Mouse (Mus musculus): ENCODE results near the gene Dnajc4. TPM values are rescaled to one million over a fixed set of nuclear protein-coding genes. Genes with fewer than 3 reads are reported as not detected.

Gene Dnajc4
- polyA plus RNA-seq, 1 experiment from 2014 or later, result 23.3 TPM

GRCm38 (mm10) chr19:6979001-6979479, 13.3 kb downstream of the Dnajc4 start:
- peak overlapping the region; percentile 60 for H3K9ac ChIP-seq (replicated peaks; ENCODE audit: low read depth, low read length)
- peaks cover 42% of the 10 kb centered on the region for H3K4me1 ChIP-seq (replicated peaks; ENCODE audit: control insufficient read depth, insufficient read depth, low read length)
- peak overlapping the region; percentile 95 for H3K27ac ChIP-seq (ENCODE audit: low read length)
- WGBS, result 11% methylated on average over 11 of the region's 11 CpGs
- peak overlapping the region; percentile 80 for H3K4me3 ChIP-seq (replicated peaks; ENCODE audit: low read length)
- no peaks in the 10 kb centered on the region for H3K9me3 ChIP-seq (ENCODE audit: control insufficient read depth, low read length)
- no peaks in the 10 kb centered on the region for H3K27me3 ChIP-seq (replicated peaks; ENCODE audit: control insufficient read depth, insufficient read depth, low read length)
- no peak for ATAC-seq
- peaks cover 8% of the 10 kb centered on the region for H3K36me3 ChIP-seq (ENCODE audit: control insufficient read depth, insufficient read depth)
- peak overlapping the region; percentile 75 for H3K4me2 ChIP-seq (ENCODE audit: low read length)

DNA sequence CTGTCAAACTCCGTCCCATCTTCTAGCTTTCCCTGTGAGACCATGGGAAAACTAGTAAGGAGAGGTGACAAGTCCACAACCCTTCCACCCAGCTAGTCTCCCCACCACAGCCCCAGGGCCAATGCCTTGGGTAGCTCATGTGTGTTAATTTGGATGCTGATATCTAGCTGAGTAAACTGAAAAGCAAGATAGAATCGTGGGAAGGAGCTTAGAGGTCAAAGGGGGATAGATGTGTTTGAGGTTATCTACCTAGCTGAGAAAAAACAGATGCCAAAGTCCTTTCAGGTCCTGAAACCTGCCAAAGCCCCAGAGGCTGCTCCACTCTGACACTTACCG, 13.8 kb downstream of the Dnajc4 start:
- peak overlapping the region; percentile 60 for H3K9ac ChIP-seq (replicated peaks; ENCODE audit: low read depth, low read length)
- no peak for ATAC-seq
- peaks cover 43% of the 10 kb centered on the region for H3K4me1 ChIP-seq (replicated peaks; ENCODE audit: control insufficient read depth, insufficient read depth, low read length)
- peaks cover 8% of the 10 kb centered on the region for H3K36me3 ChIP-seq (ENCODE audit: control insufficient read depth, insufficient read depth)
- peak overlapping the region; percentile 95 for H3K27ac ChIP-seq (ENCODE audit: low read length)
- H3K27me3 ChIP-seq (replicated peaks; ENCODE audit: control insufficient read depth, insufficient read depth, low read length), result no peaks in the 10 kb centered on the region
- no peaks in the 10 kb centered on the region for H3K9me3 ChIP-seq (ENCODE audit: control insufficient read depth, low read length)
- peak overlapping the region; percentile 80 for H3K4me3 ChIP-seq (replicated peaks; ENCODE audit: low read length)
- H3K4me2 ChIP-seq (ENCODE audit: low read length), result peak overlapping the region; percentile 75
- 60% methylated on average over 3 of the region's 3 CpGs for WGBS

- Histone ChIP-seq H3K4me1 (replicated peaks; ENCODE audit: control insufficient read depth, insufficient read depth, low read length) (peaks cover 43% of the 10 kb centered on the region), H3K36me3 (ENCODE audit: control insufficient read depth, insufficient read depth) (peaks cover 6% of the 10 kb centered on the region), H3K27me3 (replicated peaks; ENCODE audit: control insufficient read depth, insufficient read depth, low read length) (no peaks in the 10 kb centered on the region), H3K4me2 (ENCODE audit: low read length) (peak overlapping the region; percentile 75; the same call in 1 of the 2 replicates), H3K4me3 (replicated peaks; ENCODE audit: low read length) (no peak overlapping the region), H3K9ac (replicated peaks; ENCODE audit: low read depth, low read length) (peak overlapping the region; percentile 30; the same call in 1 of the 2 replicates), H3K9me3 (ENCODE audit: control insufficient read depth, low read length) (no peaks in the 10 kb centered on the region), H3K27ac (ENCODE audit: low read length) (peak overlapping the region; percentile 34; the same call in 1 of the 2 replicates)
- no peak for ATAC-seq
- WGBS, result 70% methylated on average over 13 of the region's 13 CpGs
Observed at GRCm38 (mm10) chr19:6977759-6978638, 14.4 kb downstream of the Dnajc4 start.

DNA sequence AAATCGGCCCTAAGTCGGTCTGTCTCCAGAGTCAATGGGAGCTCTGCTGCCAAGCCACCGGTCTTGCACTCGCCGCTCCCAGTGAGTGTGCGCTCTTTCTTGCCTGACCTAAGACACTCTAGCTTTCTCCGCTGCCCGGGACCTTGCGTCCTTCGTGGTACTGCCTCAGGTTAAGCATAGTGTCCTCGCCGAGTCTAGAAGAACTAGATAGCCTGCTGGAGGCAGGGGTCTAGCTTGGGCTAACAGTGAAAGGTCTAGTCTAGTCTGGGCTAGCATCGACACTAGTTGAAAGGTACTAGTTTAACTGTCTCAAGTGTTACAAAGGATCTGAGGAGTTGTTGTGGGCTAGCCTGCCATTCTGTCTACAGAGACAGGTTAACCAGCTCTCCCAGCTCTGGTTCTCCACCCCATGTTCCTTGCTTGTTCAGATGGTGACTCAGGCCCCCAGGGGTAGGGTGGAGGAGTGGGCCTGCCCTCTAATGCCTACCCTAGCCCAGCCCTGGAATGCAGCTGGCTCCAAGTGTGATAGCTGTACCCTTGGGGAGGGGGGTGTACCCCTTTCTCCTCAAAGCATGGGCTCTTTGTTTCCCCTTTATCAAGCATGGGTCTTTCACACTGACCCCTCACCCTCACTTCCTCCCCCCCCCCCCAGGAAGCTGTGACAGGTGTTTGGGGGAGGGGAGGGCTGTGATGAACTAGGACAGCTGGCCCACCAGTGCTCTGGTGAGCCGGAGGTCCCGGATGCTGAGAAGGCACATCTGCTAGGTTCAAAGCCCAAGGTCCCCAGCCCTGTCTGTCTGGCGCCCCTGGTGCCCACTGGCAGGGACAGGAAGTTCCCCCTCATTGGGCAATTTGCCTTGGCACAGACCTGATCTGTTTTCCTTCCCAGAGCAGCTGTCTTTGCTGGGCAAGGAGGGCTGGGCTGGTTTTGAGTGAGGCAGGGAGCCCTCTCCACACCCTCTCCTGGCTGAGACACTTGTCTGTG, 16.5 kb downstream of the Dnajc4 start, which contains the start of gene Plcb3:
Gene Plcb3 (minus strand): TSS at position 934 of the 985 bp plus-strand sequence.
- Histone ChIP-seq H3K9me3 (ENCODE audit: control insufficient read depth, low read length) (no peaks in the 10 kb centered on the region), H3K27me3 (replicated peaks; ENCODE audit: control insufficient read depth, insufficient read depth, low read length) (no peaks in the 10 kb centered on the region), H3K9ac (replicated peaks; ENCODE audit: low read depth, low read length) (peak within 1 kb of the TSS; percentile 85), H3K4me1 (replicated peaks; ENCODE audit: control insufficient read depth, insufficient read depth, low read length) (peaks cover 38% of the 10 kb centered on the region), H3K36me3 (ENCODE audit: control insufficient read depth, insufficient read depth) (peaks cover 6% of the 10 kb centered on the region), H3K4me2 (ENCODE audit: low read length) (peak within 1 kb of the TSS; percentile 72), H3K4me3 (replicated peaks; ENCODE audit: low read length) (peak within 1 kb of the TSS; percentile 60), H3K27ac (ENCODE audit: low read length) (peak within 1 kb of the TSS; percentile 82)
- ATAC-seq, result peak; percentile 5
- WGBS, result 0% methylated on average over 16 of the region's 16 CpGs

DNA sequence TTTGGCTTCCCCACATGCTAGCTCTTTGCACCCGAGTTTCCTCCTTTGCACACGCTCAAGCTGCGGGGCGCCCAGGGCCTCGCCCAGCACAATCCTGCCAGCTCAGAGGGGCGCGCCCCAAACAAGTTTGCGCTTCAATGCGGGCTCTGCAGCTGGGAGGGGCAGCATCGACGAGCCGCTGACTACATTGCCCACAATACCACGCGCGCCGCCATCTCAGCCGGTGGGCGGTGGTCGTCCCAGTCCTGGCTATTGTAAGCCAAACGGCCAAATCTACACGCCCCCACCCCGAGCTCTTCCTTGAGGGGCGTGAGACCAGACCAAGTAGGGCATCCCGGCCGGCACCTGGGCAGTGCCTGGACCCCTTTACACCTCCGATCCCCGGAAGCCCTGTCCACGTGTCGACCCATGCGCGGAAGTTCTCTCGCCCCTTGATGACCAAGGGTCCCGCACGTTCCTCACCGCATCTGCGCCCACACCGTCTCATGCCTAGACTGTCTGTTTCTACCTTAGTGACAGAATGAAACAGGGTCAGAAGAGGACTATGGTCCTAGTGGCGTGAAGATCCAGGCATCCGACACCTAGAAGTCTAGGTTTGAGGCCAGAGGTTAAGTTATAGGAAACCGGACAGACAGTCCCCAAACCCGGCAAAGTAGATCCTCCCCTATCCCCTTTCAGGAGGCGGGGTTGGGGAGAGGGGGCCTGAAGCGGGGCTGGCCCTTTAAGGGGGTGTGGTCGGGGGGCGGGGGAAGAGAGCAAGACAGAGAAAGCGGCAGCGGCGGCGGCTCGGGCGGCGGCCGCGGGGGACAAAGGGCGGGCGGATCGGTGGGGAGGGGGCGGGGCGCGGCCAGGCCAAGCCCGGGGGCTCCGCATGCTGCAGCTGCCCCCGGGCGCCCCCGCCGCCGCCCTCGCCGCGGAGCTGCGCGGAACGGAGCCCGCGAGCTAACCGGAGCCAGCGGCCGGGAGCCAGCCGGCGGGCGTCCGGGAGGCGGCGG, 17.9 kb downstream of the Dnajc4 start, which contains the start of gene Ppp1r14b:
Gene Ppp1r14b (plus strand): TSS at position 758 of the 995 bp plus-strand sequence.
- H3K4me1 ChIP-seq (replicated peaks; ENCODE audit: control insufficient read depth, insufficient read depth, low read length), result peaks cover 47% of the 10 kb centered on the region
- no peaks in the 10 kb centered on the region for H3K9me3 ChIP-seq (ENCODE audit: control insufficient read depth, low read length)
- peaks cover 6% of the 10 kb centered on the region for H3K36me3 ChIP-seq (ENCODE audit: control insufficient read depth, insufficient read depth)
- peak; percentile 73 for ATAC-seq
- WGBS, result 0% methylated on average over 64 of the region's 84 CpGs
- peaks cover 5% of the 10 kb centered on the region; the same call in 1 of the 2 replicates for H3K27me3 ChIP-seq (replicated peaks; ENCODE audit: control insufficient read depth, insufficient read depth, low read length)
- peak within 1 kb of the TSS; percentile 82 for H3K27ac ChIP-seq (ENCODE audit: low read length)
- peak within 1 kb of the TSS; percentile 60 for H3K4me3 ChIP-seq (replicated peaks; ENCODE audit: low read length)
- peak within 1 kb of the TSS; percentile 72 for H3K4me2 ChIP-seq (ENCODE audit: low read length)
- peak within 1 kb of the TSS; percentile 85 for H3K9ac ChIP-seq (replicated peaks; ENCODE audit: low read depth, low read length)

- peaks cover 10% of the 10 kb centered on the region; the same call in 1 of the 2 replicates for H3K27me3 ChIP-seq (replicated peaks; ENCODE audit: control insufficient read depth, insufficient read depth, low read length)
- H3K4me2 ChIP-seq (ENCODE audit: low read length), result peak overlapping the region; percentile 58
- H3K36me3 ChIP-seq (ENCODE audit: control insufficient read depth, insufficient read depth), result peaks cover 6% of the 10 kb centered on the region
- H3K4me3 ChIP-seq (replicated peaks; ENCODE audit: low read length), result peak overlapping the region; percentile 60
- no peaks in the 10 kb centered on the region for H3K9me3 ChIP-seq (ENCODE audit: control insufficient read depth, low read length)
- peak overlapping the region; percentile 46; the same call in 1 of the 2 replicates for H3K27ac ChIP-seq (ENCODE audit: low read length)
- 31% methylated on average over 12 of the region's 12 CpGs for WGBS
- peaks cover 41% of the 10 kb centered on the region for H3K4me1 ChIP-seq (replicated peaks; ENCODE audit: control insufficient read depth, insufficient read depth, low read length)
- H3K9ac ChIP-seq (replicated peaks; ENCODE audit: low read depth, low read length), result peak overlapping the region; percentile 85
- ATAC-seq, result no peak
Observed at GRCm38 (mm10) chr19:6973581-6974190, 18.7 kb downstream of the Dnajc4 start.

DNA sequence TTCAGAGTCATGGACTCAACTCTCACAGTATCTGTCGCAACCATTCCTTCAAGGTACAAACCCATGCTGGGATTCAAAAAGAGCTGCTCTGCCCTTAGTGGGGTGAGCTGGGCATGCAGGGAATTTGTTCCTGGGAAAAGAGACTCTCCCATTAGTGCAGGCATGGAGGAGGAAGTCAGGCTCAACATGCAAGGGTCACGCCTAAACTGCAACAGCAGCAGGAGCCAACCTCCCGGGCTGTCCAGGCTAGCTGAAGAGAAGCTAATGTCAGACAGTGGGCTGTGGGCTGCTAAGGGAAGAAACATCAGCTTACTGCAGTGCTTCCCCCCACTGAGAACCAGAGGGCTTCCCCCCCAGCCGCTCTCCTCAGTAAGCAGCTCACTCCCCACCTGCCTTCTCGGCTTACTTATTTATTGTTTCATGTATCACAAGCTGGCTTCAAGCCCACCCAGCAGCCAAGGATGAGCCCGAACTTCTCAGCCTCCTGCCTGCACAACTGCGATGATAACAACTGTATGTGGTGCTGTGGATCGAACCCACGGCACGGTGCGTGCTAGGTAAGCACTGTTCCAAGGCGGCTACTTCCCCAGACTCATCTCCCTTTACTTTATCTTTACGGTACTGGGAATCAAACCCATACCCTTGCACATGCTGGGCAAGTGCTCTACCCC, 20.0 kb downstream of the Dnajc4 start:
- no peak overlapping the region for H3K9ac ChIP-seq (replicated peaks; ENCODE audit: low read depth, low read length)
- no peak overlapping the region for H3K4me3 ChIP-seq (replicated peaks; ENCODE audit: low read length)
- H3K4me2 ChIP-seq (ENCODE audit: low read length), result no peak overlapping the region
- H3K4me1 ChIP-seq (replicated peaks; ENCODE audit: control insufficient read depth, insufficient read depth, low read length), result peaks cover 28% of the 10 kb centered on the region
- peaks cover 15% of the 10 kb centered on the region; the same call in 1 of the 2 replicates for H3K27me3 ChIP-seq (replicated peaks; ENCODE audit: control insufficient read depth, insufficient read depth, low read length)
- H3K36me3 ChIP-seq (ENCODE audit: control insufficient read depth, insufficient read depth), result peaks cover 2% of the 10 kb centered on the region; the same call in 1 of the 2 replicates
- ATAC-seq, result no peak
- H3K27ac ChIP-seq (ENCODE audit: low read length), result no peak overlapping the region
- 87% methylated on average over 13 of the region's 13 CpGs for WGBS
- H3K9me3 ChIP-seq (ENCODE audit: control insufficient read depth, low read length), result no peaks in the 10 kb centered on the region

All from forebrain, embryonic 16.5 days (tissue).